Mouse (Mus musculus) liver, adult 2 months (tissue): ENCODE results near the gene Krtap10-10. TPM values are rescaled to one million over a fixed set of nuclear protein-coding genes. Genes with fewer than 3 reads are reported as not detected.

ENCODE experiments used
- DNase-seq: peaks from one replicate; pipeline ENCODE4 v3.0.0-alpha.2; 2011; ENCODE audit warnings: low read depth, low spot score; ENCODE audit errors: extremely low read depth
- H3K27ac ChIP-seq: fragments of 200-500 bp; replicated peaks from 2 replicates; pipeline ENCODE4 v1.5.1; 2012; ENCODE audit warnings: low read depth, mild to moderate bottlenecking, control low read depth, inconsistent platforms, low read length; ENCODE audit not compliant: insufficient read depth
- H3K27me3 ChIP-seq: fragments of 200-500 bp; 2 replicates; pipeline ENCODE4 v1.6.1; 2012; ENCODE audit warnings: mild to moderate bottlenecking, moderate library complexity, low read length, inconsistent platforms; ENCODE audit not compliant: control insufficient read depth, insufficient read depth
- H3K36me3 ChIP-seq: fragments of 200-500 bp; 2 replicates; pipeline ENCODE4 v1.6.1; 2012; ENCODE audit warnings: low read length, inconsistent platforms; ENCODE audit not compliant: control insufficient read depth, insufficient read depth
- H3K4me1 ChIP-seq: fragments of 200-500 bp; 2 replicates; pipeline ENCODE4 v1.6.1; 2011; ENCODE audit warnings: low read length; ENCODE audit not compliant: control insufficient read depth, insufficient read depth
- H3K4me3 ChIP-seq: fragments of 200-500 bp; 2 replicates; pipeline ENCODE4 v1.5.1; 2011; ENCODE audit warnings: low read depth, mild to moderate bottlenecking, control low read depth, low read length, moderate library complexity; ENCODE audit not compliant: insufficient read depth
- H3K79me2 ChIP-seq: fragments of 200-500 bp; 2 replicates; pipeline ENCODE4 v1.6.1; 2012; ENCODE audit warnings: inconsistent platforms, mild to moderate bottlenecking, low read length, moderate library complexity; ENCODE audit not compliant: control insufficient read depth, insufficient read depth
- H3K9ac ChIP-seq: fragments of 200-500 bp; 2 replicates; pipeline ENCODE4 v1.6.1; 2012; ENCODE audit warnings: low read depth, mild to moderate bottlenecking, control low read depth, inconsistent platforms, low read length
- CTCF ChIP-seq: fragments of 200-500 bp; IDR thresholded peaks from 2 replicates; pipeline ENCODE4 v1.5.1; 2011; ENCODE audit warnings: low read depth, low read length, control low read depth
- POLR2A ChIP-seq: fragments of 200-500 bp; IDR thresholded peaks from 2 replicates; pipeline ENCODE4 v1.6.1; 2011; ENCODE audit warnings: low read length, control low read depth; ENCODE audit not compliant: insufficient read depth; ENCODE audit errors: extremely low read depth
- WGBS: fragments of 180-500 bp; shearing (Covaris S2); methylation state at CpG from one replicate; pipeline ENCODE4 v1.1.7; 2018; 5-methylcytosine and 5-hydroxymethylcytosine counted together
- polyA plus RNA-seq: library from polyadenylated mRNA; depleted of rRNA; stranded (reverse); fragments of >200 nt; gene quantifications from 2 replicates; pipeline ENCODE4 v1.2.3, GENCODE M21; 2012
- total RNA-seq: library from RNA; depleted of rRNA; stranded (reverse); fragments of >200 nt; gene quantifications from 2 replicates; pipeline ENCODE4 v1.2.3, GENCODE M21; 2014

The Krtap10-10 gene
- total and polyA plus RNA-seq, 2 experiments: not detected

DNA sequence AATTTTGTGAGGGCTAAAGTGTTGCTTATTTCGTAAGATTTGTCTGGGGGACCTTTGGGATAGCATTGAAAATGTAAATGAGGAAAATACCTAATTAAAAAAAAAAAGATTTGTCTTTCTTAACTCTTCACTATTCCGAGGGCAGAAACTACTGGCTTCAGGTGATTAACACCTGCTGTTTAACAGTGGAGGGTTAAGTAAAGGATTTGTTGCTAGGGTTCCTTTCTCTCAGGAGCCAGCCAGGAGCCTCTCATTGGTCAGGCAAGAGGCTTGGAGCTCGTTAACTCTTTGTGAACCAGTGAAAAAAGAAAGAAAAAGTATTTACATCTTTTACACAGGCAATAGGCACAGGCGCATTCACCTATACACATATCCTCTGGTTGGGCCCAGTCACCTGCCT, 16.5 kb upstream of the Krtap10-10 start:
- TF ChIP-seq POLR2A (no peak), CTCF (no peak)

DNA sequence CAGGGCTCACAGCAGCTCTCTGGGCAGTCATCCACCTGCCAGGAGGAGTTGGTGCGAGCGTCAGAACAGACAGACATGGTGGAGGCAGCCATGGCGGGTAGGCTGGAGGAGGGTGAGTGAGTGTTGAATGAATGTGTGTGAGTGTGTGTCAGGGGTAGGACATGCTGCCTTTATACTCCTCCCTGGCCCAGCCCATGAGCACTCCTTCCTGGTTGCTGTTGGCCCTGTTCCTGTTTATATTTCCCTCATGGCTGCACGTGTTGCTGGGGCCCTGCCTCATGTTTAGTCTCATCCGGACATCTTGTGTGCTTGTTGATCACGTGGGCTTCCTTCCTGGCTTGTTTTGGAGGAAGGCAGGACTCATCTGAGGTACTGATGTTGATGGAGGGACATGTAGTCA, 8.8 kb upstream of the Krtap10-10 start, which contains the start of gene Krtap10-4:
Gene Krtap10-4, minus strand, starts transcription at position 145 of the 400 bp plus-strand sequence.
- Histone ChIP-seq H3K27ac (no peak within 1 kb of the TSS), H3K79me2 (no peaks in the 10 kb centered on the region), H3K36me3 (no peaks in the 10 kb centered on the region), H3K4me1 (no peaks in the 10 kb centered on the region), H3K27me3 (no peaks in the 10 kb centered on the region), H3K9ac (no peak within 1 kb of the TSS), H3K4me3 (no peak within 1 kb of the TSS)
- TF ChIP-seq POLR2A (no peak), CTCF (no peak)
- WGBS: 74% methylated on average over 6 of the region's 6 CpGs
- DNase-seq: no peak

More for the DNA sequence above, 16.5 kb upstream of the Krtap10-10 start:
- Histone ChIP-seq H3K4me3 (no peak overlapping the region), H3K9ac (no peak overlapping the region), H3K79me2 (no peaks in the 10 kb centered on the region), H3K4me1 (no peaks in the 10 kb centered on the region), H3K36me3 (no peaks in the 10 kb centered on the region), H3K27ac (no peak overlapping the region), H3K27me3 (no peaks in the 10 kb centered on the region)
- DNase-seq: no peak
- 55% methylated on average over 4 of the region's 4 CpGs for whole genome bisulfite sequencing

GRCm38 (mm10) chr10:77839006-77839405, 3.3 kb downstream of the Krtap10-10 start:
- H3K79me2 ChIP-seq: no peaks in the 10 kb centered on the region
- H3K27ac ChIP-seq: no peak overlapping the region
- no peaks in the 10 kb centered on the region for H3K27me3 ChIP-seq
- H3K4me3 ChIP-seq: no peak overlapping the region
- no peak for DNase-seq
- WGBS: 80% methylated on average over 6 of the region's 6 CpGs
- H3K9ac ChIP-seq: no peak overlapping the region
- TF ChIP-seq CTCF: no peak
- no peak for TF ChIP-seq POLR2A
- no peaks in the 10 kb centered on the region for H3K4me1 ChIP-seq
- H3K36me3 ChIP-seq: no peaks in the 10 kb centered on the region

GRCm38 (mm10) chr10:77846503-77846902, 10.8 kb downstream of the Krtap10-10 start, which contains the start of gene Gm36176:
Gene Gm36176 (plus strand): TSS chr10:77846803.
- Histone ChIP-seq H3K27ac (no peak within 1 kb of the TSS), H3K4me1 (no peaks in the 10 kb centered on the region), H3K36me3 (no peaks in the 10 kb centered on the region), H3K9ac (no peak within 1 kb of the TSS), H3K4me3 (no peak within 1 kb of the TSS), H3K27me3 (no peaks in the 10 kb centered on the region), H3K79me2 (no peaks in the 10 kb centered on the region)
- 66% methylated on average over 3 of the region's 3 CpGs for WGBS
- no peak for DNase-seq
- no peak for TF ChIP-seq POLR2A
- no peak for TF ChIP-seq CTCF

- 39% methylated on average over 2 of the region's 2 CpGs for WGBS
- no peaks in the 10 kb centered on the region for H3K27me3 ChIP-seq
- H3K79me2 ChIP-seq: no peaks in the 10 kb centered on the region
- TF ChIP-seq POLR2A: no peak
- TF ChIP-seq CTCF: no peak
- no peak overlapping the region for H3K9ac ChIP-seq
- H3K4me3 ChIP-seq: no peak overlapping the region
- DNase-seq: no peak
- H3K36me3 ChIP-seq: no peaks in the 10 kb centered on the region
- H3K4me1 ChIP-seq: no peaks in the 10 kb centered on the region
- H3K27ac ChIP-seq: no peak overlapping the region
Measured at GRCm38 (mm10) chr10:77846961-77847360, 11.2 kb downstream of the Krtap10-10 start.

GRCm38 (mm10) chr10:77847538-77847937, 11.8 kb downstream of the Krtap10-10 start:
- H3K27ac ChIP-seq: no peak overlapping the region
- H3K4me3 ChIP-seq: no peak overlapping the region
- H3K27me3 ChIP-seq: no peaks in the 10 kb centered on the region
- no peaks in the 10 kb centered on the region for H3K79me2 ChIP-seq
- TF ChIP-seq CTCF: no peak
- no peak for TF ChIP-seq POLR2A
- WGBS: 93% methylated on average over 2 of the region's 2 CpGs
- no peaks in the 10 kb centered on the region for H3K4me1 ChIP-seq
- H3K36me3 ChIP-seq: no peaks in the 10 kb centered on the region
- DNase-seq: no peak
- H3K9ac ChIP-seq: no peak overlapping the region
